Mouse (Mus musculus) lung, embryonic 14.5 days (tissue): ENCODE results near the gene Odf3. TPM values are rescaled to one million over a fixed set of nuclear protein-coding genes. Genes with fewer than 3 reads are reported as not detected.
"Not testable (repeated sequence)": the region's sequence is repeated elsewhere in the genome, so short reads cannot be mapped to it uniquely, and the experiment has no call there.

ENCODE experiments used
- ATAC-seq: fragments of 200-750 bp; cut with Nextera tagmentation; 2 replicates; pipeline ENCODE4 v1.8.0; 2017; ENCODE audit warnings: mild to moderate bottlenecking, moderate TSS enrichment, moderate library complexity; ENCODE audit not compliant: insufficient read depth
- DNase-seq: peaks from one replicate; pipeline ENCODE4 v3.0.0-alpha.2; 2015
- H3K27ac ChIP-seq: fragments of 300-500 bp; sonication (generic); 2 replicates; pipeline ENCODE4 v1.5.1; 2014; ENCODE audit warnings: low read depth, mild to moderate bottlenecking, moderate library complexity
- H3K27me3 ChIP-seq: fragments of 300-500 bp; sonication (generic); 2 replicates; pipeline ENCODE4 v1.6.1; 2014; ENCODE audit warnings: low read length, control low read depth; ENCODE audit not compliant: insufficient read depth
- H3K36me3 ChIP-seq: fragments of 300-500 bp; sonication (generic); 2 replicates; pipeline ENCODE4 v1.6.1; 2014; ENCODE audit warnings: control low read depth; ENCODE audit not compliant: insufficient read depth
- H3K4me1 ChIP-seq: fragments of 300-500 bp; sonication (generic); 2 replicates; pipeline ENCODE4 v1.6.1; 2014; ENCODE audit warnings: antibody characterized with exemption, control low read depth; ENCODE audit not compliant: insufficient read depth
- H3K4me2 ChIP-seq: fragments of 300-500 bp; sonication (generic); 2 replicates; pipeline ENCODE4 v1.6.1; 2014; ENCODE audit warnings: mild to moderate bottlenecking
- H3K4me3 ChIP-seq: fragments of 300-500 bp; sonication (generic); 2 replicates; pipeline ENCODE4 v1.5.1; 2014; ENCODE audit warnings: low read depth, low read length
- H3K9ac ChIP-seq: fragments of 300-500 bp; sonication (generic); 2 replicates; pipeline ENCODE4 v1.6.1; 2014
- H3K9me3 ChIP-seq: fragments of 300-500 bp; sonication (generic); 2 replicates; pipeline ENCODE4 v1.6.1; 2016; ENCODE audit warnings: low read depth, low read length, control low read depth
- CTCF ChIP-seq: IDR thresholded peaks from 2 replicates; pipeline ENCODE4 v1.5.1; 2016; ENCODE audit warnings: antibody characterized with exemption, low read depth
- WGBS: fragments of 180-500 bp; shearing (Covaris S2); extraction: QIAGEN DNeasy Blood & Tissue Kit; methylation state at CpG from one replicate; pipeline ENCODE4 v1.1.7; 2014; 5-methylcytosine and 5-hydroxymethylcytosine counted together
- polyA plus RNA-seq: library from polyadenylated mRNA; unstranded; fragments of >200 nt; fragmentation: Nextera tagmentation; extraction: Ambion mirVana; gene quantifications from 2 replicates; pipeline ENCODE4 v1.2.1, GENCODE M21; 2014

Gene Odf3
- polyA plus RNA-seq, 1 experiment from 2014 or later = not detected

- Histone ChIP-seq H3K36me3 (peaks cover 28% of the 10 kb centered on the region), H3K4me3 (peak within 1 kb of the TSS; percentile 89), H3K9me3 (no peaks in the 10 kb centered on the region), H3K4me2 (peak within 1 kb of the TSS; percentile 87), H3K27me3 (no peaks in the 10 kb centered on the region), H3K27ac (peak within 1 kb of the TSS; percentile 88), H3K9ac (peak within 1 kb of the TSS; percentile 79), H3K4me1 (peaks cover 4% of the 10 kb centered on the region; the same call in 1 of the 2 replicates)
- under 1% methylated on average over 59 of the region's 59 CpGs for WGBS
- no peak for TF ChIP-seq CTCF
- ATAC-seq (peak; percentile 97), DNase-seq (peak; percentile 98)
Measured at GRCm38 (mm10) chr7:140881696-140882468, 34.3 kb downstream of the Odf3 start, which contains the start of the genes Psmd13 and Sirt3. TSS of gene Psmd13 (plus strand) at chr7:140881968. TSS of gene Sirt3 (minus strand) at chr7:140882309.

- WGBS = 0% methylated on average over 12 of the region's 12 CpGs
- H3K9me3 ChIP-seq = no peaks in the 10 kb centered on the region
- H3K4me3 ChIP-seq = peak overlapping the region; percentile 89
- H3K9ac ChIP-seq = peak overlapping the region; percentile 79
- DNase-seq (no peak), ATAC-seq (peak; percentile 54; the same call in 1 of the 2 replicates)
- H3K36me3 ChIP-seq = peaks cover 28% of the 10 kb centered on the region
- peaks cover 4% of the 10 kb centered on the region; the same call in 1 of the 2 replicates for H3K4me1 ChIP-seq
- H3K27me3 ChIP-seq = no peaks in the 10 kb centered on the region
- no peak for TF ChIP-seq CTCF
- peak overlapping the region; percentile 87 for H3K4me2 ChIP-seq
- peak overlapping the region; percentile 38; the same call in 1 of the 2 replicates for H3K27ac ChIP-seq
Measured at GRCm38 (mm10) chr7:140882469-140882803, 34.8 kb downstream of the Odf3 start.

GRCm38 (mm10) chr7:140890636-140891035 is 43.0 kb downstream of the Odf3 start:
- not testable (repeated sequence) for H3K4me3 ChIP-seq, H3K9me3 ChIP-seq, H3K4me1 ChIP-seq, DNase-seq, ATAC-seq, H3K27ac ChIP-seq, H3K27me3 ChIP-seq, H3K9ac ChIP-seq, H3K4me2 ChIP-seq
- peaks cover 75% of the 10 kb centered on the region for H3K36me3 ChIP-seq
- WGBS = 95% methylated on average over 16 of the region's 16 CpGs

- TF ChIP-seq CTCF = no peak
- Histone ChIP-seq H3K9ac (no peak overlapping the region), H3K4me1 (no peaks in the 10 kb centered on the region), H3K4me3 (no peak overlapping the region), H3K27me3 (no peaks in the 10 kb centered on the region), H3K4me2 (no peak overlapping the region), H3K9me3 (no peaks in the 10 kb centered on the region), H3K36me3 (peaks cover 74% of the 10 kb centered on the region), H3K27ac (no peak overlapping the region)
- WGBS = 89% methylated on average over 7 of the region's 7 CpGs
- no peak for ATAC-seq
- DNase-seq = no peak
Measured at GRCm38 (mm10) chr7:140894031-140894430, 46.4 kb downstream of the Odf3 start.

GRCm38 (mm10) chr7:140894611-140895010 is 47.0 kb downstream of the Odf3 start:
- H3K4me3 ChIP-seq = no peak overlapping the region
- no peak overlapping the region for H3K4me2 ChIP-seq
- peaks cover 70% of the 10 kb centered on the region for H3K36me3 ChIP-seq
- no peaks in the 10 kb centered on the region for H3K27me3 ChIP-seq
- H3K9me3 ChIP-seq = no peaks in the 10 kb centered on the region
- ATAC-seq = no peak
- 92% methylated on average over 3 of the region's 3 CpGs for WGBS
- H3K4me1 ChIP-seq = no peaks in the 10 kb centered on the region
- H3K27ac ChIP-seq = no peak overlapping the region
- DNase-seq = no peak
- H3K9ac ChIP-seq = no peak overlapping the region
- TF ChIP-seq CTCF = no peak

- H3K36me3 ChIP-seq = peaks cover 56% of the 10 kb centered on the region
- H3K27me3 ChIP-seq = no peaks in the 10 kb centered on the region
- H3K9ac ChIP-seq = no peak overlapping the region
- DNase-seq = no peak
- no peak for TF ChIP-seq CTCF
- H3K9me3 ChIP-seq = no peaks in the 10 kb centered on the region
- ATAC-seq = no peak
- H3K4me2 ChIP-seq = no peak overlapping the region
- H3K4me3 ChIP-seq = no peak overlapping the region
- WGBS = 91% methylated on average over 7 of the region's 7 CpGs
- no peak overlapping the region for H3K27ac ChIP-seq
- H3K4me1 ChIP-seq = no peaks in the 10 kb centered on the region
Measured at GRCm38 (mm10) chr7:140897863-140898262, 50.3 kb downstream of the Odf3 start.

GRCm38 (mm10) chr7:140899121-140899520 is 51.5 kb downstream of the Odf3 start:
- H3K27me3 ChIP-seq = no peaks in the 10 kb centered on the region
- no peak overlapping the region for H3K9ac ChIP-seq
- no peaks in the 10 kb centered on the region for H3K9me3 ChIP-seq
- no peak overlapping the region for H3K4me3 ChIP-seq
- WGBS = 69% methylated on average over 3 of the region's 3 CpGs
- DNase-seq = no peak
- no peak overlapping the region for H3K4me2 ChIP-seq
- no peak overlapping the region for H3K27ac ChIP-seq
- H3K4me1 ChIP-seq = no peaks in the 10 kb centered on the region
- no peak for ATAC-seq
- no peak for TF ChIP-seq CTCF
- H3K36me3 ChIP-seq = peaks cover 49% of the 10 kb centered on the region
